Mouse (Mus musculus) cerebellum, adult 9-10 months (tissue): ENCODE data around the gene Iqcn.
A peak's percentile ranks its signal among the peaks of the same experiment; 100 is the strongest.

Source experiments
- DNase-seq: peaks from one replicate; pipeline ENCODE4 v3.0.0; 2022

Gene Iqcn

GRCm38 (mm10) chr8:70756476-70757040 lies 53.3 kb downstream of the Iqcn start:
- peak; percentile 55 for DNase-seq

GRCm38 (mm10) chr8:70757523-70758307 lies 54.5 kb downstream of the Iqcn start:
- peak; percentile 65 for DNase-seq

- DNase-seq, result peak; percentile 60
Observed at GRCm38 (mm10) chr8:70758308-70758615, 55.0 kb downstream of the Iqcn start.

DNA sequence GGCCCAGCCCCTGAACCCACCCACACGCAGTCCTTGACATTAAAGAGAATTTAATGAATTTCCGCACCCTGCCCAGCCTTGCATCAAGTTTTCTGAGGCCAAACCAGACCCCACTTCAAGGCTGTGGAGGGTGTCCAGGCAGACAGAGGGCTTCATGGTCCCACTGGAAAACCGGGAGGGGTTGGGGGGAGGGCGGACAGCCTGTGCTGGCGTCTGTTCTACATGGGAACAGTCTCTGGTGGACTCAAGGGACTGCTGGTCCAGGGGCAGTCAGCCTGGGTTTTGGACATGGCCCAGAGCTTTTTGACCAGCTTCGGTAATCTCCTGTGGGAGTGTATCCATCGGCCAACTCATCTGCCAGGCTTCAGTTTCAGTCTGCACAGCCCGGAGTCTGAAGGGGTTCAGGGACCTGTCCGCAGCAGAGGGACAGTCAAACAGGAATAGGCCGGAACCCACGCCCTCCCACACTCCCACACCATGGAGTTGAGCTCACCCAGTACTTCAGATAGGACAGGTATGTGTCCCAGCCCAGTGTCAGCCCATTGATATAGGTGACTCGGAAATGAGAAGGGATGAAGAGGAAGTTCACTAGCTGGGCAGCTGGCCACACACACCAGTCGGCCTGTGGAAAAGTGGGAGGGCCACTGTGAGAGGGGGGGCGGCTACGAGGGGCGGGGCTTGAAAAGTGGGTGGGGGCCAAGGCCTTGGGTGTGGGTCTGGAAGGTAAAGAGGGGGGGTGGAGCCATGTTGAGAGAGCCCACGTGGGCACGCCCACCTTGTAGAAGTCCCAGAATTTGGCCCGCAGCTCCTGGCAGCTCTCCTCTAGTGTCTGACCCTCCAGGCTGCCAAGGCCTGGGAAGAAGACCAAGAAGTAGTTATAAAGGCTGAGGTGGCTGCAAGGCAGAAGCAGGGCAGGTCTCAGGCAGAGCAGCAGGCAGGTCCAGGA lies 55.6 kb downstream of the Iqcn start:
- DNase-seq, result peak; percentile 68

DNA sequence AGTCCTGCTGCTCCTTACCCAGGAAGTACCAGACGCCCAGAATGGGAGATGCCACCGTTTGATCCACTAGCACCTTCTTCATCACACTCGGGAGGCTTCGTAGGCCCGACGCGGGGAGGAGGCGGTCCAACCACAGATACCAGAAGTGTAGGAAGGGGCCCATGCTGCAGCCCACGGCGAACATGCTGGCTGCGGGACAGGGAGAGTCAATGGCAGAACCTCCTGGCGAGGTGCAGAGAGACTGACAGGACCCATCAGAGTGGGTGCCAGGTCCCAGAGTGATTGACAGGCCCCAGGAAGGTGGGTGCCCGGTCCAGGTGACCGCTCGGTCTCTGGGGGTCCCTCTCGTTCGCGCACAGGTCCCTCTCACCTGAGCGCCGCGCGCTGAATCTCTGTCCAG lies 57.1 kb downstream of the Iqcn start:
- DNase-seq, result no peak

- DNase-seq, result peak; percentile 98
Observed at GRCm38 (mm10) chr8:70760775-70761406, 57.6 kb downstream of the Iqcn start, which contains the start of gene Mpv17l2. Mpv17l2 (minus strand) TSS chr8:70760946.

DNA sequence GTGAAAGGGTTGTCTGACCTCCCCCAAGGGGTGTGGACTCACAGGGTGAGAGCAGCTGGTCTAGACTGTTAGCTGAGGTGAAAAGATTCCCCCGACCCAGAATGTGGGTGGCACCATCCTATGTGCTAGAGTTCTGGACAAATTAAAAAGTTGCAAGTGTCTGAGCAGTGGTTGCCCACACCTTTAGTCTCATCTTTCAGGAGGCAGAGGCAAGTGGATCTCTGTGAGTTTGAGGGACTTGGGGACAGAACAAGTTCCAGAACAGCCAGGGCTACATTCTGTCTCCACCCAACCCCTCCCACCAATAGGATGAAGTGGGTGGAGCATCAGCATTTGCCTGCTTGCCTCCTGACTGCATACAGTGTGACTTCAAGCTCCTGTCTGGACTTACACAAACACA lies 58.9 kb downstream of the Iqcn start:
- DNase-seq, result peak; percentile 54

GRCm38 (mm10) chr8:70763354-70763753 lies 60.1 kb downstream of the Iqcn start:
- peak; percentile 78 for DNase-seq

- DNase-seq, result no peak
Observed at GRCm38 (mm10) chr8:70764026-70764425, 60.8 kb downstream of the Iqcn start.

- DNase-seq, result peak; percentile 54
Observed at GRCm38 (mm10) chr8:70764676-70765075, 61.4 kb downstream of the Iqcn start.

DNA sequence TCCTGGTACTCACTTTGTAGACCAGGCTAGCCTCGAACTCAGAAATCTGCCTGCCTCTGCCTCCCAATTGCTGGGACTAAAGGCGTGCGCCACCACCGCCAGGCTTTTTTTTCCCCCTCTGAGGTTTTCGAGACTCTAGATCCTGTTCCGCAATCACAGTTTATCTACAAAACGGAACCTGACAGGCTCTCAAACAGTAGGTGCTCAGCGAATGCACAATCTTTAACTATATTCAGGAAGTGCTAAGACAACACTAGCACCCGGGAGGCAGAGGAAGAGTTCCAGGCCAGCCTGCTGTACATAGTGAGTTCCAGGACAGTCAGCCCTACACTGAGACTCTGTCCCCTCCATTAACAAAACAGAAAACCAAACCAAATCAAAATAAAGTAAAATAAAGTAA lies 62.1 kb downstream of the Iqcn start:
- DNase-seq, result no peak

DNA sequence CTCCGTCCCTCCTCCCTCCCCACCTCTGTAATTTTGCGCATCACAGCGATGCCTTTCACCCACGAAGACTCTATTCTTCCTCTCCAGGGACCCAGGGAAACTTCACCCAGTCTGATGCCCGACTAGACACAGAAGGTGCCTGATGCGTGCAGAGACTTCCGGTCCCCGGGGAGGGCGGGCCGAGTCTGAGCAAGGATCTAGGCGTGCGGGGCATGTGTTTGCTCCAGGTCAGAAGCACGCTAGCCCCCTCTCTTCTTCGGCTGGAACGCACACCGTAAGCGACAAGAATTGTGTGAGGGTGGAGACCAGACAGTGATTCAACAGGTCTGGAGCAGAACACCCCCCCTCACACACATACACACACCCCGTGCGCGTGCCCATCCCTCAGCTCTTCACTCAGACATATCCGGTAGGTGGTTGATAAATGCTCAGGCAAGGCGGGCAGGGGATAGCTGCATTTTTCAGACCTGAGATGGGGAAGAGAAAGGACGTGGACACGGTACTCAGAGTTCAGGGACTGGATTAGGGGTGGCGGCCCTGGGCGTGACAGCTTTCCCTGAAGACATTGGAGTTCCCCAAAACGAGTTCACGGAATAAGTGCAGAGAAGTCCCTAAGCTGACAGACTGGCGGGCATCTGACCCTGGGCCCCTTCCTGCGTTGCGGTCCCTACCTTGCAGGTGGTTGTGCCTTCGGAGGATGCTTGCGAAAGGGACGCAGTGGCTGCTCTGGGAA lies 62.7 kb downstream of the Iqcn start:
- DNase-seq, result no peak

- peak; percentile 74 for DNase-seq
Observed at GRCm38 (mm10) chr8:70766571-70767440, 63.5 kb downstream of the Iqcn start.
